Mouse (Mus musculus) frontal cortex, postnatal 36 days (tissue): ENCODE data around the gene Tmem88.

Source experiments
- DNase-seq, 2 experiments: peaks; one replicate each; pipeline ENCODE4 v3.0.0; 2022; ENCODE audit warnings: low spot score in 2 of 2

Tmem88 gene

DNA sequence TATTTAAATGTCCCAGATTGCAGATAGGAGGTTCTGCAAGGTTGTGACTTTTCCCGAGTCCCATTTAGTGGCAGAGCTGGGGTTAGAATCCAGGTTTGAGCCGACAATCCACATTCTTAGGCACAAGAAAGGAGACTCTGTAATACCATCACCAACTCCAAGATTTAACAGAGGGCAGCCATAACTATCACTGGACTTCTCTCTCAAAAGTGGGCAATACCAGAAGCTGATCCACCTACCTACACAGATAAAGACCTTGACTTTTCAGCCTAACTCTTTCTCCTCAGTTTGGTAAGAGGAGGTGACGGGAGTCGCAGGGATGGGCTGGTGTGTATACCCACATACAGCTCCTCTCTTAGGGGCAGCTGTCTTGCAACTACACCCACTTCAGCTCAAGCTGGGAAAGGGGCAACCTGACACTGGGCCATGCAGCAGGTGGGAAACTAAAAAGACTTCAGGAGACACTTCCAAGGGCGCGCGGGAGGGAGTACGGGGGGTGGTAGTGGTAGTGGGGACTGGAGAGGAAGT, 19.0 kb upstream of the Tmem88 start:
- DNase-seq: no peak

DNA sequence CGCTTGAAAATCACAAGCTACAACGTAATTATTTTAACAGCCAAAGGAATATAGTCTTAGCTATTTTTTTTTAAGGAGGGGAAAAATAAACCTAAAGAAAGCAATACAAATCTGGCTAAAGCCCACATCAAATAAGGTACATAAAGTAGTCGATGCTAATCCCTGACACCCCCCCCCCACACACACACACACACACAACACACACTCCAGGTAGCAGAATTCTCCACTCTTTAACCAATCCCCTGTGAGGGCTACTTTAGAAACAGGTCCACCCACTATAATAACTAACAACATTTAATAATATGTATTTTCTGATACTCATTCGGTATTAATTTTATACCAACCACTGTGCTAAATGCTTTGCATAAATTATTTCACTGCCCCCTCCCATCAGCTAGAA, 18.5 kb upstream of the Tmem88 start:
- DNase-seq: no peak

DNA sequence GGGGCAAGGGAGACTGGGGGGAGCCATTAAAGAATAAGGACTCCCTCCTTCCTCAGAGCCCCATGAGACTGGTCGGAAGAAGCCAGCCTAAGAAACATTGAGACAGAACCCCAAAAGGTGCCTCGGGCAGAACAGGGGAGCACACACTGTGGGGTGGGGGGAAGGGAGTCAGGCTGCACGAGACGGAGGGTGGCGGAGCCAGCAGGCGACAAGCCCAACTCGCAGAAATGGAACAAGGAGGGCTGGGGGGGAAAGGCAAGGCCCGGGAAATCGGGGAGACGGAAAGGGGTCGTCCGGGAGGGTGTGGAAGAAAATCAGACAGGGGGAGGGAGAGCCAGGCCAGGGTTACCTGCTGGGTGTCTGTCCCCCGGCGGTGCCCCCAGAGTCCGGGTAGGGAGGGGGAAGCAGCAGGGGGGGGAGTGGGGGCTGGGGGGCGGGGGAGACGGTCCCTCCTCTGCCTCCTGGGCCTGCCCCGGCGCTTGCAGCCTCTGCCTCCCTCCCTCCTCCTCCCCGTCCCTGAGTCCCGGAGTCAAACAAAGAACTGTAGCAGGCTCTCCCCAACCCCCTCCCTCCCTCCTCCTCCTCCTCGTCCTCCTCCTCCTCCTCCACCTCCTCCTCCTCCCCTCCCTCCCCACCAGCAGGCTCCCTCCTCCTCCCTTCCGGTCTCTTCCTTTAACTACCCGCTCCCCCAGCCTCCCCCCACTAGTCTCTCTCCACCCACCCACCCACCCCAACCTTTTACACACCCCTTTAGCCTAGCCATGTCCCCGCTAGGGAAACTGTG, 17.8 kb upstream of the Tmem88 start:
- no peak for DNase-seq

DNA sequence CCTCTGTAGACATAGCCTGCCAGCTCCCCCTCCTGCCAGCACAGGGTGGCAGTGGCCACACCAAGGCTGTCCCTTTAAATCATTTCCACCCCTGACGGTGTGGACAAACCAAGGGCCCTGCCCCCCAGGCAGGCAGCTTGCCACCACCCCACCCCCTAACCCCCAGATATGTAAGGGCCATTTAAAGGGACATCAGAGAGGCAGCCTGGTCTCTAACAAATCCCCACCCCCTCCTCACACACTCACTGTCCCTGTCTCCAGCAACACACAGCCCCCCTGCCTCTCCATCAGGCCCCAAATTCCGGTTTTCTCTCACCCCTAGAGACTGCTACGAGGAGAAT, 17.3 kb upstream of the Tmem88 start:
- DNase-seq: peak in 1 of 2 experiments; percentile 36

DNA sequence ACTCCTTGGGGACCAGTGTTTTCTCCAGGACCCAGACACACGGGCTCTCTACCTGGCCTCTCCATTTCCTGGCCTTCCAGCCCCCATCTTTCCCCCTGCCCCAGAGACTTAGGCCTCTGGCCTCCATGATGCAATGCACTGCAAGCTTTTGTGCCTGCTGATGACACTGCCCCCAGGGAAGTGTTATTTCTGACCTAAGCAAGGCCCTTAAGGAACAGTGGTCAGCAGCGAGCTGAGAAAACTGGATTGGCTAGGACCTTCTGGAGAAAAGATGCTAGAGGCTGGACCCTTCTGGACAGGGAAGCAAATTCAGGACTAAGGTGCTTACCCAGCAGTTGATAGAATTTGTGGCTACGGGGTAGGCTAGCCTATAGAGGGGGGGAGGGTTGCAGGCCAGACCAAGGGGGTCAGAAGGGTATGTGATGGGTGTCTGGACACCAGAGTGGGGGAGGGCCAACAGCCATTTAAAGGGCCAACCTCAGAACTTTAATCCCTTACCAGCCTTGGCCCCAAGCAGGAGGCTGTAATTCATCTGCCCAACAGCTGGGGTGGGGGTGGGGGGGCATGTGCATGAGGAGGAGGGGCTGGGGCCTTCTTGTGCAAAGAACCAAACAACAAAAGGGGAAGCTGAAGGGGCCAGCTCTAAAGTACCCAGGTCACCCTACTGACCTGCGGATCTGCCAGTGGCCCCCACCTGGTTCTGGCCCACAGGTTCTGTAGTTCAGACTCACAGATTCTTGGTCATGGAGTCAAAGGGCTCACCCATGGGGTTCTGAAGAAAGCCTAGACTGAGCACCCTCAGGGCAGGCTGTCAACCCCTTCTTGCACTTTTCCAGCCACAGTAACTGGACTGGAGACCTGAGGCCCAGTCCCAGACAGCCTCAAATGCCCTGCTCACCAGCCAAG, 16.6 kb upstream of the Tmem88 start:
- no peak for DNase-seq

DNA sequence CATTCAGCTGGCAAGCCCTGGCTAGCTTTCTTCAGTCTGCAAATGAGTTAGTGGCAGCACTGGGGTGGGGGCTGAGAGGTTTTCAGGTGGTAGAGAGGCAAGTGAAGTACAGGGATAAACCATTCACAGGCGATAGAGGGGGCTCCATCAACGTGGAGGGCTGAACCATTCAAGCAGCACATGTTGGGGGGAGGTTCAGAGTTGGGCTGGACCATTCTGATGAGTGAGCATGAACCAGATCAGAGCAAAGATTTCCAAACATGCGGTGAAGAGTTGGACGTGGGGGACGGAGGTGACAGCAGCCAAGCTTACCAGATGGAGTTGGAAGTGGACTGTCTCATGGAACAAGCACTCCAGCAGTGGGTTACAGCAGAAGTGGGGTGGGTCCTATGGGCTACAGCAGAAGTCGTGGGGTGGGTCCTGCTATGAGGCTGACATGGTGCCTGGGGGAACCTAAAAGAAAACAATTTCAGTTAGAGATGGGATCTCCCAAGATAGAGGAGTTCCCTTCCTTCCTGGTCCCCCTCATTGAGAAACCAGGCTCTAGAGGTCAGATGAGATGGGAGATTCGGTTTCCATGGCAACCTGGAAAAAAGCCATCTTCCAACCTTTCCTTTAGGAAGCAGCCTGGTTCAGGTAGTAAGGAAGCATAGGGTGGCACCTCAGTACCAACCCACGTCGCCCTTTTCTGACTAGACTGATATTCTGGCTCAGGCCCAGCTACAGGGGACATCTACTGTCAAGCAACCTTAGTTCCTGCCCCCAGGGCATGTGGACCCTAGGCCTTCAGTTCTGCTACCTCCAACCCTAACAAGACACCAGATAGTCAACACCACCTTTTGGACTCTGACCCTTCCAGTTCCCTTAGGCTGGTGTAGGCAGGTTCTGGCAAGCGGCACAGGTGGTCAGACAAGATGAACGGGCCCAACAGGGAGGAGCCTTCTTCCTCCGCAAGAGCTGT, 15.5 kb upstream of the Tmem88 start, which contains the start of gene Kdm6b:
Gene Kdm6b (minus strand): TSS at position 455 of the 961 bp plus-strand sequence.
- DNase-seq: peak in 1 of 2 experiments; percentile 46

DNA sequence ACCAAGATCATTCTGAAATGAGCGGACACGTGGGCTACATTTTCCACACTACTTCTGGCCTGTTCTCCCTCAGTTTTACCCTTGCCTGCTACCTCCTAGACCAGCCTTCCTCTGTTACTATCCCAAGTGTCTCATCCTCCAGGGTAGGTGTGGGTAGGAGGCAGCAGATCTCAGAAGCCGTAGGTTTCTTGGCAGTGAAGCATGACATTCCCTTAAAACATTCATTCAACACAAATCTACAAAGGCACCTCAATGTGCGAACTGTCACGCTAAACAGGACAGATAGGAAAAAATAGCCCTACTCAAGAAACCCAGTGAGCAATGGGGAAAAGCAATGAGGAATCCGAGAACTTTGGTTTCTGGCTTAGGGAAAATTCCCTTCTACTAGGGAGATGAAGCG, 14.5 kb upstream of the Tmem88 start:
- peak in 1 of 2 experiments; percentile 42 for DNase-seq

DNA sequence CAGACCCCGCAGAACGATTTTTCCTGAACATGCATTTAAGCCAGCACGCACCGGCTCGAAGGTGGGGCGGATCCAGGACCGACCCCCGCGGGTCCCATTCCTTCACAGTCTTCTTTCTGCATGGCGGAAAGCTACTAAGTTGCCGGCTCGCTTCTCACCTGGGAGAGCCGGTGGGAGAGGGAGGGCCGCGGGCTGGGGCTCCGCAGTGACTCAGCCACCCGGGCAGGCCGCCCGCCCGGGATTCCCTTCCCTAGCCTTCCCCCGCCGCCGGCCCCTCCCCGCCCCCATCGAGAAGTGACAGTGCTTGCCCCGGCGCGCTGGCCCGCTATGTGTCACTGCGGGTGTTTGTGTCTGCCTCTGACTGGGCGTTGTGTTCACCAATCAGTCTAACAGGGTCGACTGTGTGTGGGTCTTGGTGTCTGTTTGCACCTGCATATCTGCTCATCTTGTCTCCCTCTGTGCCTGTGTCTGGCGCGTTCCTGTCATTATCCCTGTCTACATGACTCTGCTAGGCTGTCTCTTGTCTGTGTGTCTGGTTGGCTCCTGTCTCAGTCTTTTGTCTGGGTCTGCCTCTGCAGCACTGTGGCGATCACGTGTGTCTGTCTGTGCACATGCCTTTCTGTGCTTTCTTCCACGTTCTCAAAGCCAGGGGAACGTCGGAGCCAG, 13.6 kb upstream of the Tmem88 start:
- DNase-seq: peak in 1 of 2 experiments; percentile 63

DNA sequence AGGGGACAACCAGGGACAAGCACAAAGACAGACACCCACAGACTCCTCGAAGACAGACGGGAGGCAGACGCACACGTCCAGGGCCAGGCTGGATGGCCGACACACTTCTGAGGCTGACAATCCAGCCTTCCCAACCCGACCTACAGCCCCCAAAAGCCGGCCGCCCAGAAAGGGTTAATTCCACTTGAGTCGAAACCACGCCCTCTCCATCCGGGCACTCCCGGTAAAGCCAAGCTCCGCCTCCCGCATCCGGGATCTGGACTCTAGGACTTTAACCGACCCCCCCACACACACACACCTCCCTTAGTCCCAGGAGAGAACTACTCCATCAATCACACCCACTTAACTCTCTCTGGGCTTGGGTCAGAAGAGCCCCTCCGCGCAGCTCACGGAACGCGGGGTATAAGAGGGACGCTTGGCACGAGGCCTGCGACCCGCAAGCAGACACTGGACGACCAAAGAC, 13.1 kb upstream of the Tmem88 start:
- peak; percentile 93 to 95 for DNase-seq

DNA sequence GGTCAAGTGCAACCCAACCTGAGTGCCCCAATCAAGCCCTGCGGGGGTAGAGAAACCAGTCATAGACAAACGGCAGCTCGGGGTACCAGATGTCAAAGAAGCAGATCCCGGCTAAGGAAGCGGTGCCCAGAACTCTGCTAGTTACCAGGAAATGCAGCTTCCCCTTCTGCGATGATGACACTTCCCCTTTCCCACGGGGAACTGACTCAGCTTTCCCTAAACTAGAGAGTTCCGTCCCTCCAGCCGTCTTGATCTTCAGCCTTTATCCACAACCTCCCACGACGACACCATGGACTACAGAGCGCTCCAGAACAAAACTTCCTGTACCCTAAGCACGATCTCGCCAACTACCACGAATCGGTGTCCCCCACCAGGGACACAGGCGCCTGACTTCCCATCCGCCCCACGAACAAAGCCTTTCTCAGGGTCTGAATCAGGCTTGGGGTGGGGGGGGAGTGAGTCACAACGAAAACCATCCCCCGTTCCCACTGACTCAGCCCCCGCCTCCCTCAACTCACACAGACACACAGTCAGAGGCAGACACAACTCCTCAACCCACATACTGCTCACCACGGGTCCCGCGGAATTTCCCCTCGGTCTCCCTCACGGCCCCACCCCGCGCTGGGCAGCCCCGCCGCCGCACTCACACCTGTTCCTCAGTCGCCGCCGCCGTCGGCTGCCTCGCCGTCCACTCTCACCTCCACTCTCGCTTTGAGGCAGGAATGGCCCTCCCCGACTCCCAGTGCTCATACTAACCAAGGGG, 12.5 kb upstream of the Tmem88 start:
- peak; percentile 73 to 77 for DNase-seq

DNA sequence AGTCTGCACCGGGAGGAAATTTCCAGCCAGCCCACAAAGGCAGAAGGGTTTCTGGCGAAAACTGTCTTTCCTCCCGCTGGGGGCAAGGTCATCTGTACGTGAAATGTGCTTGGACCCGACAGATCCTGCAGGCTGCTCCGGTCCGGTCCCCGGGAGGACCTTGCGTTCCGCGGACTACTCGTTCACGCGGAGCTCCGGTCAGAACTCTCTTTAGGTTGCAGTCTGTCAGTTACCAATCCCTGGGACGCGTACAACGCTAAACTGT, 11.9 kb upstream of the Tmem88 start:
- no peak for DNase-seq

DNA sequence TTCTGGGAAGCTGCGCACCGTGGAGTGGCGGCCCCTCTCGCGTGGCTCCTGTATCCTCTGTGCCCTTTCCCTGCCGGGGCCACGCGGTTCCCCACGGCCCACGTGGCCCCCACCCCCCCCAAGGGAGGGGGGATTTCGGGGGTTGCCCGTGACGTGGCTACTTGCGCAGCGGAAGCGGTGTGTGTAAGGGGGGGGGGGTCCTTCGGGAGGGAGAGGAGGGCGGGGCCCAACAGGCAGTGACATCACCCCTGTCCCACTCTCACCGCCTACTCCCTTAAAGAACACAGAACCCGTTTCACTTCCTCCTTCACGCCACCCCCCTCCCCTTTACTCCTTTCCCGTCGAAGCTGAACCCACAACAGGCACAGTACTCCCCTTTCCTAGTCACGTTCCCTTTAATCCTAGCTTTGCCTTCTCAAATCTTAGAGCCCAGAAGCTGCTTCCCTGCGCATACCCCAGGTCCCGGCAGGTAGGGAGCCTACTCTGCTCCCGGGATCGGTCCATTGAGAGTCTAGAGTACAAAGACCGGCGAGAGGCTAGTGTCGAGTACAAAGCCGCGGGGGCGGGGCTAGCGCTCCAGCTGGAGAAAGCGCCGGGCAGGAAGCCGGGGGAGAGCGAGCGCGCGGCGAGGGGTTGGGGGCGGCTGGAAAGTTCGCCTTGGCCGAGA, 11.5 kb upstream of the Tmem88 start:
- peak; percentile 83 to 86 for DNase-seq

DNA sequence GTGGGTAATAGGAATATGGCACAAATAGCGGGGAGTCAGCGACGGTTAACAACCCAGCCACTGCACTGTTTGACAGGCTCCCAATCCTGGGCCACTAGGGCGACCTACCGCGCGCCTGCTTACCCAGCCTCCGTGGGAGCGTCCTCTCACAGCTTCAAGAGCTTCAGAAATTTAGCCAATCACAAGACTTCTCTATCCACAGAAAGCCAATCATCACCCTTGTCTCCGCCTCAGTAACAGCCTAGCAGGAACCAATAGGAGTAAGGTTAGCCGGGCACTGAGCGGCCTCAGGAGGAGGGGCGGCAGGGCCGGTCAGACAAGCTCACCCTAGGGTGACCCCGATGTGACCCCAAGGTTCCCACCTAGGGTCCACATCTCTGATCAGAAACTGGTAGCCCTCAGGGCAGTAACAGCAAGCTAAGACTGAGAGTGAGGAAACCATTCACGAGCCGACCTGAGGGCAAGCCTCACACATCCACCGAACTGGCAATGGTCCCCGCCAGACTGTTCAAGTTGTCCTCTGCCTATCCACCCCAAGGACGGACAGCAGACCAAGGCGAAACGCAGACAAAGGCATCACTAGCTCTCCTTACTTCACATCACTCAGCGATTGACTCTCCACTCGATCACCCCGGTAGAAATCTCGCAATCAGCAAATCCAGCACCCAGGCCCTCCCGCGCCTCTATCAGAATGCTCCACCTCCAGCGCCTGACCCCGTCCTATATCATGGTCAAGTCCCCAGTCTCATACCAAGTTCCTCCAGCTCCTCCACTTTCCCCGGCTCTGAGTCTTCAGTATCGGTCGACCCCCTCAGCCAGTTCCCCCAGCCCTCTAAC, 10.7 kb upstream of the Tmem88 start:
- peak; percentile 84 to 90 for DNase-seq

DNA sequence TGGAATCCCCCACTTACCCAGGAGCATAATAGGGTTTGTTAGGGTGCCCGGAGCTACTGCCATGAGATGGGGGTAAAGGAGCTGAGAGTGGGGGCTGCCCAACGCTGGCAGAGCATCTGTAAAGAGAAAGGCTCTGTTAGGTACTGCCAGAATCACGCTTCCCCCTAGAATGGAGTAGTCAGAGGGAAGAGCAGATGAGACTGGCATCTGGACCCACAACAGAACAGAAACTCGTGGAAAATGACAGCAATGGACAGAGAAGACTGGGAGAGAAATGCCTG, 9.6 kb upstream of the Tmem88 start:
- DNase-seq: no peak

DNA sequence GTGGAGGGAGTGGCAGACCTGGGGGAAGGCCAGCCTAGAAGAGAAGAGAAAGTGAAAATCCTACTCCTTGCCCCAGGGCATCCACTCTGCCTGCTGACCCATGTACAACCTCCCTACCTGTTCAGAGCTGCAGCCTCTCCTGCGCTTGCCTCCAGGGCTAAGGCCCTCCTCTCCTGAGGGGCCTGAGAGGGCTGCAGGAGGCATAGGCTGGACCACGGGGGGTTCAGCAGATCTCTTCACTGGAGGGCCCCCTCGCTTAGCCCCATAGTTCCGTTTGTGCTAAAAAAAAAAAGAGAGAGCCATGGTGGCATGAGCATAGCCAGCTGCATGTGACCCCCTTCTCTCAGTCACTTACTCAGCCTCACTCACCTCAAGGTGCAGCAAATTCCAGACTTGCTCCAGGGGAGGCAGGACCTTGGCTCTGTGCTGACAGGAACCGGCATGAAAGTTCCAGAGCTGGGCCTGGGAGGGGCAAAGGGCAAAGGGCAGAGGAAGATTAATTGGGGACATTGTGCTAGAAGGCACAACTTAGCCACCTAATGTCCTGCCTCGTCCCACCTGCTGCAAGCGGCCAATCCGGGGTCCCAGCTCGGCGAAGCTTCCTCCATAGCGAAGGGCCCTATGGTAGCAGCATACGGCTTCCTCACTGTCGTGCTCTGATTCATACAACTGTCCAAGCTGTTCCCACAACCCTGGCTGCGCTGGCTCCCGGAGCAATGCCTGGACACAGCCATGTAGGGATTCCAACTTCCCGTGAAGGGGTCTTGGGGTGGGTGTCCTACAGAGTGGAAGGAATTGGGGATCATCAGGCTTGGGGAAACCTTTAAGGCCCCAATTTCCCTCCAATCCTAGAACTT, 9.1 kb upstream of the Tmem88 start:
- no peak for DNase-seq

DNA sequence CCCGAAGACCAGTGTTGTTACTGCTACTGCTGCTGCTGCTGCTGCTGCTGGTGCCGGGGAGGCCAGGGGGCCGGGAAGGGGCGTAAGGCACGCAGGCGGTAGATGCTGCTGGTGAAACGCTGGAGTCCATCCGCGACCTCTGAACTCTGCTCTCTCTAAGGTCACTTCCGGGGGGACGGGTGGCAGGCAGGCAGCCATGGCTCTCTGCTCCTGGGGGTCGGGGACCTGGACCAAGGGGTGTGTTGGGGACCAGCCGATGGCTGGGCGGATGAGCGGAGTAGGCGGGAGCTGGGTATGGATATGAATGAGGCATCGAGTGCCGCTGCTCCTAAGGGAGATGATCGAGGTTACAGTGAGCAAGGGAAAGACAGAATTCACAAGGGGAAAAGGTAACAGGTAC, 8.2 kb upstream of the Tmem88 start:
- no peak for DNase-seq

DNA sequence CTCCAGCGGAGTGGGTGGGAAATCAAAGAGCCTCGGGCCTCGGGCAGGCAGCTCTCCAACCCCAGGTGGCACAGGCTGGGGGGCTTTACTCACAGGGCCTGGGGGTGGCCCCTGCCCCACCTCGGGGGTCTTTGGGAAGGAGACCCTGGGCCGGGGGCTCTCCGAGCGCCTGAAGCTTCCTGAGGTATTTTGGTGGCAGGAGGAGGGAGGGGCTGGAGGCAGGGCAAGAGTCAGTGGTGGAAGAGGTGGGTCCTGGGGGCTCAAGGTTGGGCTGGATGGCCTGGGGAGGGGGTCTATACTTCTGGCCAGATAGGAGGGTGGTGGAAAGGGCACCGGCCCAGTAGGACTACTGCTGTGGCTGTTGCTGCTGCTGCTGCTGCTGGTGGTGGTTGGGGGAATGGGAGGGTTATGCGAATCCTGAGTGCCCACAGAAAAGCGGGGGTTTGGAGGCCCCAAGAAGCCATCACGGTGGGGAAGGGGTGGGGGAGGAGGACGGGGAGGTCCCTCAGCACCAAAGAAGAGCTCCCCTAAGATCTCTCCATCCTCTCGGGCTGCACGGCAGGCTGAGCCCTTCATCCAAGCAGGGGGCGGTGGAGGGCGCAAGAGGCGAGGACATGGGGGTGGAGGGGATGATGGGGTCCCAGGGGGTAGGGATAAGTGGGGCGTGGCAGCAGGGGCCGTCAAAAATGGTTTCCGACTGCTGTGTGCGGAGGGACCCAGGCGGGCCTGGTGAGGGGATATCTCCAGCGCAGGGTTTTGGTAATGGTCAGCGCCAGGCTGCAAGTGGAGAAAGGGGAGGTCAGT, 7.6 kb upstream of the Tmem88 start:
- no peak for DNase-seq
